Mouse (Mus musculus): ENCODE data around the gene Mpp2.

DNA sequence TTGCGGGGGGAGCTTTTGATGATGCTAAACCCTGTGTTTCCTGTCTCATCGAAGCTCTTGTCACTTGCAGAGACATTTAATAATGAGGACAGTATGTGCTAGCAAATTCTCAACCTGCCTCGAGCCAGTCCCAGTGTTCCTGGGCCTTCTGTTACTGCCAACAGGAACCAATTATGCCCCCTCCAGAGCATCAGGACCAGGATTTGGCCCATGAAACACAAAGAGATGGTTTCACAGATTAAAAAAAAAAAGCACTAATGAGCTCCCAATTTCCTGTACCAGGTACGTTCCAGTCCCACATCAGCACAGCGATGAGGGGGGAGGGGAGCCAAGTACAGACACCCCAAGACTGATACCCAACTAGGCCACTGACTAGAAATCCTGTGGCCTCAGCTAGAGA is 67.1 kb downstream of the Mpp2 start:
- TF ChIP-seq CTCF (conservative IDR thresholded peaks at IDR 0.05; ENCODE audit: low read length) = no peak
- TF ChIP-seq POU5F1 (IDR thresholded peaks at IDR 0.05; ENCODE audit: borderline replicate concordance, low read length) = no peak
- TF ChIP-seq NANOG (IDR thresholded peaks at IDR 0.05; ENCODE audit: borderline replicate concordance, low read length) = no peak

Data from E14TG2a.4 (cell line).